In genomic region chr7:132437431-132437830, GRCm38 (mm10) we compare ENCODE assay signal across 23 mouse cellular contexts.
"Had no signal": no experiment of that assay in that cellular context is flagged by ENCODE, and none has a peak within 500 bp of the region (broad histone marks: within the 10 kb centered on the region; RNA-seq: fewer than 3 reads in every experiment).

No protein-coding gene starts in this region.

- DNase-seq: gastrocnemius, postnatal 14 days; gastrocnemius, postnatal 36 days; heart, adult 11 months; heart, adult 2 months; heart, postnatal 14 days; heart, postnatal 36 days; kidney, adult 11 months; kidney, adult 2 months; kidney, adult 9 months; kidney, postnatal 14 days; kidney, postnatal 36 days; layer of hippocampus, adult 9-11 months; layer of hippocampus, postnatal 36 days; left cerebral cortex, postnatal 4 days had no signal

- ATAC-seq: hindbrain, postnatal 0 days; intestine, embryonic 16.5 days; liver, embryonic 12.5 days had no signal

- H3K27me3 ChIP-seq: heart, embryonic 15.5 days; hindbrain, embryonic 13.5 days; hindbrain, embryonic 15.5 days; kidney, embryonic 15.5 days; limb, embryonic 13.5 days; limb, embryonic 15.5 days had no signal
